Mouse (Mus musculus): ENCODE measurements around the gene Mroh7.
"Not testable (repeated sequence)": the region's sequence is repeated elsewhere in the genome, so short reads cannot be mapped to it uniquely, and the experiment has no call there.

The Mroh7 gene

DNA sequence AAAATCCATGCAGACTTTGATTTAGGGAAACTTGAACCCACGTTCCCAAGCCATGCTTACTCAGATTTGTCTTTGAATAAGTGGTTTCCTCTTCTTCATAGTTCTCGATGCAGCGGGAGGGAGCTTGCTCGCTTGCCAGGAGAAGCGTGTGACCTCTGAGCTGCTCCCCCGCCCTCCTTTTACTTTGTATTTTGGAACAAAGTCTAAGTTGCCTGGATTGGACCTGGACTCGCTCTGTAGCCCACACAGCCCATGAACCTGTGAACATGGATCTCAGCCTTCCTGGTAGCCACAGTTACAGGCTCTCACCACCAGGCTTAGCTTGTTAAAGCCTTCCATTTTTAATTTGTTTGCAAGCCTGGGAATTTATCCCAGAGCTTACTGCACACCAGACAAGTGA is at the start of gene Mroh7:
Gene Mroh7 (minus strand): TSS at position 112 of the 400 bp plus-strand sequence.
- no peak for DNase-seq (ENCODE audit: low read depth, low spot score)

DNA sequence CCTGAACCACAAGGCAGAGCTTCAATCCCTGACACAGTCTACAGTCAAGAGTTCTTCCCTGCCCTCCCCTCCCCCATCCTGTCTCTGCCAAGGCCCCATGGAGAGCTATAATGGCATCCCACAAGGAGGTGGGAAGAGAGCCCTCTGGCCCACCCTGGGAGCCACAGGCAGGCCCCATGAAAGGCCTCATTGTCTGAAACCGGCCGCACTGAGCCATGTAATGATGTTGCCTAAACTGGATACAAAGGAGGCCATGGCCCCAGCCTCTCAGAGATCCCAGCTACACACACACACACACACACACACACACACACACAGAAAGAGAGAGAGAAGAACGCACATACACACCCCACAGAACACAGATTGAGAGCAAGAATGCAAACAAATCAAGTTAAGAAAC is 49.3 kb upstream of the Mroh7 start:
- no peak for DNase-seq (ENCODE audit: low read depth, low spot score)

DNA sequence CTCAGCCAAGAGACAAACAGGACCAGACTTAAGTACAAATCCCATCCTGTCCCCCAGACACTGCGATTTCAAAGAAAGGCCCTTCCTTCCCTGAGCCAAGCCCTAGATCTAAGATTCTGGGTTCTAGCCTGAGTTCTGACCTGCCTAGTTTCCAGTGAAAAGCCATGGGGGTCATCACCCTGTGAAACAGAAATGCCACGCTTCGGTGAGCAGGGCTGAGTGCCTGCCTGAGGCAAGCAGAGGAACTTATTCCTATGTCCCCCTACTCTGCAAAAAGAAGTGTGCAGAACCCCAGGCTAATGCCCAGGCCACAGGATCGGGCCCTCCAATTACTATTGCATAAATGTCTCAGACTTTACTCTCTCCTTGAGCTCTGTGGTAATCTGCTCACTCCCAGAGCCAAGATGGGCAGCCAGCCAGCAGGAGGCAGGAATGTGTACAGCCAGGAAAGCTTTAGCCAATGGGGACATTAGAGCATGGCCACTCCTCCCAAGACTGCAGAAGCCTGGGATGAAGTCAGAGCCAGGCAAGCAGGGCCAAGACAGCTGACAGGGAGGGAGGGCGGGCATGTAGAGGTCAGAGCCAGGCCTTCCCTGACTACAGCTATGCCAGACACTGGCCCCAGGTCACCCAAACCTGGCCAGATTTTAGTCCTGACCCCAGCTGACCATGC is 47.5 kb upstream of the Mroh7 start:
- DNase-seq (ENCODE audit: low read depth, low spot score): no peak

DNA sequence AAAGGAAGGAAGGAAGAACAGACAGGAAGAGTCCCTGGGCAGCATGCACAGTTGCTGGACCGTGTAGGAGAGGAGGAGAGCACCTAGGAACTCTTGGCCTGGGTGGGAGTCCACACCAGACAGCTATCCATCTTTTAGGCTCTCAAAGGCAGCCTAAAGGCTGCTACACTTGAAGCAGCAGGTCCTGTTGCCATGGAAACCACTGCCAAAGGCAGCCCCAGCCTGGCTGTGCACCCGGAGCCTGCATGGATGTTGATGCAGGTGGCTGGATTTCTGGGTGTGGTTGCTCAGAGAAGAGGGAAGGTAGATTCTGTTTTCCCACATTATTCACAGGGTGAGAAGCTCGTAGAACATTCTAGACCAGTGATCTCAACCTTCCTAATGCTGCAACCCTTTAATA is 46.3 kb upstream of the Mroh7 start:
- peak; percentile 81 for DNase-seq (ENCODE audit: low read depth, low spot score)

DNA sequence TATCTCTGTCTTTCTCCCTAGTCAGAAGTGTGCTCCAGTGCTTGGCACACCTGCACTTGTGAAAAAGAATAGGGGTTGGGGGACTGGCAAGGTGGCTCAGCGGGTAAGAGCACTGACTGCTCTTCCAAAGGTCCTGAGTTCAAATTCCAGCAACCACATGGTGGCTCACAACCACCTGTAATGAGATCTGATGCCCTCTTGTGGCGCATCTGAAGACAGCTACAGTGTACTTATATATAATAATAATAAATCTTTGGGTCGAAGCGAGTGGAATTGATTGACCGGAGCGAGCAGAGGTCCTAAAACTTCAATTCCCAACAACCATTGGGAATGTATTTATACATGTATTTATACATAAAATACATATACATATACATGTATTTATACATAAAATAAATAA is 45.0 kb upstream of the Mroh7 start:
- DNase-seq (ENCODE audit: low read depth, low spot score): not testable (repeated sequence)

DNA sequence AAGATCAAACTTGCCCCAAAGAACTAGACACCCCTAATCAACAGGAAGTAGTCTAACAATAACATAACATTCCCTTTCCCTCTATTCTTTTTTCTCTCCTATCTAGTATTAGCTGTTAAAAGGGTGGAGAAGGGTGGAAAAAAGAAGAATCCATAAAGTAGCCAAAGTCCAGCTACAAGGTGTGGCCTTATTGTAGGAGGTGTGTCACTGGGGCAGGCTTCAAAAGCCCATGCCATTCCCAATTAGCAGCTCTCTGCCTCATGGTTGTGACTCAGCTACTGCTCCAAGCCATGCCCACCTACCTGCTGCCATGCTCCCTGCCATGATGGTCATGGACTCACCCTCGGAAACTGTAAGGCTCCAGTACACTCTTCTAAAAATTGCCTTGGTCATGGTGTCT is 41.8 kb upstream of the Mroh7 start:
- no peak for DNase-seq (ENCODE audit: low read depth, low spot score)

DNA sequence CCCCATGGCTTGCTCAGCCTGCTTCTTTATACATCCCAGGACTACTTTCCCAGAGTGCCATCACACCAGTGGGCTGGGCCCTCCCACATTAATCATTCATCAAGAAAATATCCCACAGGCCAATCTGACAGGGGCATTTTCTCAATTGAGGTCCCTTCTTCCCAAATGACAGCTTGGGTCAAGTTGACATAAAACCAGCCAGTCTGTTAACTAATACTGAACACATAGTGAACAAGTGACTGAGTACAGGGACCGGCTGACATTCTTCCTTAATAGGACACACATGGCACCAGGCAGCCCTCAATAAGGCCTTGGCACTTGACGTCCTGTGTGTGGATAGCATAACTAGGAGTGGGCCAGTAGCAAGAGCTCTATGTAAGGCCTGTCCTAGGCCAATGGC is 38.6 kb upstream of the Mroh7 start:
- no peak for DNase-seq (ENCODE audit: low read depth, low spot score)

DNA sequence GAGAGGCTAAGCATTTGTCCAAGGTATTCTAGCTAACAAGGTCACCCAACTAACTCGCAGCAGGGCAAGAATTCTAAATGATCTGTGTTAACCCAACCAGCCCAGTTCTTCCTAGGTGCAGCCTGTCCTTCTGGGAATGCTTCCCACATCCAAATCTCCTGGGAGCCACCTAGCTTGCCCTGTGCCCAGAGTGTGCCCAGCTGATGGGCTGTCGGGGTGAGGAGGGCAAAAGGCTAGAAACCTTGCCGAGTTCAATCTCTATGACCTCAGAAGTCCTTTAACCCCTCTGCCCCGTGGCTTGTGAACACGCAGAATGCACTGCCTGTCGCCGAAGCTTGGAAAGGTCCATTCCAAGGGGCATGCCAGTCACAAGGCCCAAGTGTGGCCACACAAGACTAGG is 33.4 kb upstream of the Mroh7 start:
- no peak for DNase-seq (ENCODE audit: low read depth, low spot score)

DNA sequence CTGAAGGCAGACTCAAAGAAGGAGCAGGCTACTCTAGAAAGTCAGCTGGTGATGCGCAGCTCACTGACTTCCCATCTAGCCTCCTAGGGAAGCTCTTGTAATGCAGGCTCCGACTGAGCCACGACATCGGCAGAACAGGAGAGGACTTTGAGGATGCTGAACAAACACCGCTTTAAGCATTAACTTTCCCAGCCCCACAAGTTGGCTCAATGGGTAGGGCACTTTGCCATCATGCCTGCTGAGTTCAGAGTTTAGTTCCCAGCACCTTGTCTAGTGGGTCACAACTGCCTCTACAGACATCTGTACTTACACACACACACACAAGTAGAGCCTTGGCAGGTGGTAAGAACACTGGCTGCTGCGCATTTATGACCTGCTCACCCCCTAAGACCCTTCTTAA is 21.0 kb upstream of the Mroh7 start:
- no peak for DNase-seq (ENCODE audit: low read depth, low spot score)

DNA sequence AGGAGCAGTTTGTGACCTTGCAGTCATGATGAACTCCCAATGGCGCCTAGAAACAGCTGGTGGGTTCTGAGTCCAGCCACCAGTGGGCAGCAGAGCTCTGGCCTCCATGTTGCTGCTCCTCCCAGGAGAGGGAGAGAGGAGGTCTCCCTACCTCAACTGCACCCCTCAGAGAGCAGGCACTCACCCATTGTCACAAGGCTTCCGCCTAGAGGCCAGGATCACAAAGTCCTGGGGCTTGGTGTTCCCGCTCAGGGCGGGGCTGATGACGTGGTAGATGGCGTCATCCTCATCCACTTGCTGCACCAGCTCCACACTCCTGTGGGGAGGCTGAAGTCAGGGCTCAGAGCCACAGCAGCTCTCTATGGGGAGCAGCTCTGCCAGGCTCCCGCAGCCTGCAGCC is 19.0 kb upstream of the Mroh7 start:
- peak; percentile 92 for DNase-seq (ENCODE audit: low read depth, low spot score)

DNA sequence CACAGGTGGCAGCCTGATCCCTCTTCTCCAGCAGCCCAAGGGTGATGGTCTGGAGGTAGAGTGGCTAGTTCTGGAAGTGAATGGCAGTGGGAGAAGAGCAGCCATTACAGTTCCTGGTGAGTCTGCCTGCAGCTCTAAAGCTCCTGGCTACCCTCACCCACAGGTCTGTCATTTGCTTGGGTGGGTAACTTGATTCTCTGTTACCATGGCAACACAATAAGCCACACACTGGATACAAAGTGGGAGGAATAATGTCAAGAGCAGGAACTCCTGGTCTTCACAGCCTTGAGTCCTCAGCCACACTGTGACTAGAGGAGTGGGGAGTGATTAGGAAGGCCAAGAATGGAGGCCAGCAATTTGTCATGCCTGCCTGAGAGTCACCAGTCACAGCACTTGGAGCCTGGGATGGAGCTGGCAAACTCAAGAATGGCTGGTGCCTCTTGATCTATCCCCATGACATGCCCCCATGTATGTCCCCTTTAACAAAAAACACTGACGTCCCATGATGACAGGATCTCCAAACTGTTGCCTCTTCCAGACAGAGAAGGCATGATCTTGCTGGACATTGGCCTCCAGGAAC is 16.4 kb upstream of the Mroh7 start:
- no peak for DNase-seq (ENCODE audit: low read depth, low spot score)

DNA sequence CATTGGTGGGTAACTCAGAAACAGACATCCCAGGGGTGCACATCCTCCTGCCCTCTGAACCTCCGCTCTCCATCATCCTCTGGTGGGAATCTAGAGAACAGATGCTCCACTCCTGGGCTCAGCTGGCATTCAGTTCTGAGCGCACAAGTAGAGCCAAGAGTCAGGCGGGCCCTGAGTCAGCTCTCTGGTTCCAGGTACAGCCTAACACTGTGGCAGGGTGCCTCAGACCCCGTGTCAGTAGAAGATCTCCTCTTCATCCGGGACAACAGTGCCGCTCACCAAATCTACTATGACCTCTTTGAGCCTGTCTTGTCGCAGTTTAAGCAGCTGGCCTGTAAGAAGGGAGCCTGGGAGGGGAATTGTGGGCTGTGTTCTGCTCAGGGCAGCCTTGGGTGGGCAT is 15.1 kb upstream of the Mroh7 start:
- no peak for DNase-seq (ENCODE audit: low read depth, low spot score)

DNA sequence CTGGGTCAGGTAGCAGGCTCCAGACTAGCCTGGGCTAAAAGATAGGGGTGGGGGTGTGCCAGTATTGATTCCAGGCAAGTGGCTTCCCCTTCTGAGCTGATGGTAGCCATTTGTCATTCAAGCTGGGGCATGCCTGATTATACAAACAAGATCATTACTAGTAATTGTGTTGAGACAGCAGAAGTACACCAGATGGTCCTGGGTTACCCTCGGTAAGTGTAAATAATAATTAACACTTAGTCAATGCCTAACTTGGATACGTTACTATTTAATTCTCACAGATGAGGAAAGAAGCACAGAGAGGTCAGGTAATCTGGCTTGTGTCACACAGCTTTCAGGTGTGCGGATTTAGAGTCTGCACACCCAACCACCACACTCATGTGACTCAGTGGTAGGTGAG is 7.2 kb upstream of the Mroh7 start:
- no peak for DNase-seq (ENCODE audit: low read depth, low spot score)

DNA sequence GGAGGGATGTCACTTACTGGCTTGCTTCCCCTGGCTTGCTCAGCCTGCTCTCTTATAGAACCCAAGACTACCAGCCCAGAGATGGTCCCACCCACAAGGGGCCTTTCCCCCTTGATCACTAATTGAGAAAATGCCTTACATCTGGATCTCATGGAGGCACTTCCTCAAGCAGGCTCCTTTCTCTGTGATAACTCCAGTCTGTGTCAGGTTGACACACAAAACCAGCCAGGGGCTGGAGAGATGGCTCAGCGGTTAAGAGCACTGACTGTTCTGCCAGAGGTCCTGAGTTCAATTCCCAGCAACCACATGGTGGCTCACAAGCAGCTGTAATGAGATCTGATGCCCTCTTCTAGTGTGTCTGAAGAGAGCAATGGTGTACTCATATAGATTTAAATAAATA is 6.2 kb upstream of the Mroh7 start:
- DNase-seq (ENCODE audit: low read depth, low spot score): not testable (repeated sequence)

DNA sequence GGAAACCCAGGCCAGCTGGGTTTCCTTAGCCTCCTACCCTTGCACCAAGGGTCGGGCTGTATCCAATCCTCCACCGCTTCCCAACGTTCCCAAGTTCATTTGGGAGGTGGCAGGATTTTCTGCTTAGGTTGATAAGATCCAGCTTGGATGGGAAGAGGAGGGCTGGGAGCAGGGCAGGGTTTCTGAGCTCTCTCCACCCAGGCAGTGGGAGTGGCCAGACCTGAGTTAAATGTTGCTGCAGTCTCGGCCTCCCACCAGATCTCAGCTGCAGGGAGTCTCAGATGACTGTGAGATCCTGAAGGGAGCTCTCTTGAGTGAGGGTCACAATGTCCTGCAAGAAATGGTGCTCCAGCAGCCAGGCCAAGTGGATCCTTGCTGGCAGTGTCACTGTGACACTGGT is 2.9 kb upstream of the Mroh7 start, which contains the start of gene Fam151a:
Gene Fam151a (plus strand): TSS at position 254 of the 400 bp plus-strand sequence.
- DNase-seq (ENCODE audit: low read depth, low spot score): no peak

DNA sequence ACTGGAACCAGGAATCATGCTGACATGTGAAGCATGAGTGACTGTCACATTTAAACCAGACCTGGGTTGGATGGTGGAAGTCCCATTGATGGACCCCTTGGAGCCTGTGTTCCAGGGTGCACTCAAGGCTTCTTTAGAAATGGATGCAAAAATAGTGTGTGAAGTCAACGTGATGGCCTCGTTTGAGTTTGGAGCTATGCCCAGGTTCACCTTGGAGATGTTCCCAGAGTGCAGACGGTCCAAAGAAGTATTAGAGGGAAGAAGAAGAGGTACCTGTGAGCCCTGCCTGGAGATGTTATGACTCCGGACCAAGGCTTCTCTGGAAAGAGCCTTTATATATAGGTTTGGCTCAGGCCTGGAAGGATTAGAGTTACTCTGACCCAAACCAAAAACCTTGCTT is 10.1 kb downstream of the Mroh7 start:
- DNase-seq (ENCODE audit: low read depth, low spot score): no peak

DNA sequence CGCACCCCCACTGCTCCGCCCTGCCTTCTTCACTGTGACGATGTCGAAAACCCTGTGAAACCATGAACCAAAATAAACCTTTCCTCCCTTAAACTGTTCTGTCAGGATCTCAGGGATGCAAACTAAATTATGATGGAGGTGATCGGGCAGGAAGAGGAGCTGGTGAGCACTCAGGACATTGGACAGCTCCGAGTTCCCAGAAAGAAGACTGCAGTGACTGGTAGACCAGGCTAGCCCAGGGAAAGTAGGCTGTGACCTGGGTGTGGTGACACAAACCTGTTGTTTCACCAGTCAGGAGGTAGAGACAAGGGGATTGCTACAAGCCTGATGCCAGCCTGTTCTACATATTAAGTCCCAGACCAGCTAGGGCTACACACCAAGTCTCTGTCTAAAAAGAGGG is 17.1 kb downstream of the Mroh7 start:
- DNase-seq (ENCODE audit: low read depth, low spot score): peak; percentile 62

DNA sequence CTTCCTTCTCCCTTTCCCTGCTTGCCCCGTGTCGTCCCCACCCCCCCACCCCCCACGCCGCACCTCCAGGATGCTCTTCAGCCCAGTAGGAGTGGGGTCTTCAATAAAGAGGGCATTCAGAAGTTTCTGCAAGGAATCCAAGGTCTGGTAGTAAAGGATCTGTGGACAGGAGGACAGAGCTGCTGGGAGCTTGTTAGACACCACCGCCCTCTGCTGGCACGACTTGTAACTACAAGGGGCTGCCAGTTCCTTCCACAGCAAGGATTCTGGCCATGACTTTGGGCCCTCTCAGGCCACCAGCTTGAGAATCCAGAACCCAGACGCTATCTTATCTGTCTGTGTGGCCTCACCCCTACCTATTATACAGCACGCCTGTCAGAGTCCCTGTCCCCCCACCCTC is 22.3 kb downstream of the Mroh7 start:
- peak; percentile 84 for DNase-seq (ENCODE audit: low read depth, low spot score)

DNA sequence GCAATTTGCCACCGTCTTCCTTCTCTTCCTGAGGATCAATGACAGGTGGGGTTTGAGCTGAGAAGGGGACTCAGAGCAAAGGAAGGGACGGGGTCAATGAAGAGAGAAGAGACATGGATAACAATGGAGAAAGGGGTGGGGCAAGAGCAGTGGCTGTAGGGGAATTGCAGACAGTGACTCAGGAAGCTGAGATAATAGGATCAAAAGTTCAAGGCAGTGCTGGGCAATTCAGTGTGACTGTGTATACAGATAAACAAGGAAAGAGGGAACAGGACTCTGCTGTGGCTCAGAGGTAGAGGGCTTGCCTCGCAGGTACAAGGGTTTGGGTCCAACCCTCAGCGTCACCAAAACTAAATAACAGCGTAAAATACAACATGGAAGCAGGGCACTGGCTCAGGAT is 22.8 kb downstream of the Mroh7 start:
- peak; percentile 84 for DNase-seq (ENCODE audit: low read depth, low spot score)

DNA sequence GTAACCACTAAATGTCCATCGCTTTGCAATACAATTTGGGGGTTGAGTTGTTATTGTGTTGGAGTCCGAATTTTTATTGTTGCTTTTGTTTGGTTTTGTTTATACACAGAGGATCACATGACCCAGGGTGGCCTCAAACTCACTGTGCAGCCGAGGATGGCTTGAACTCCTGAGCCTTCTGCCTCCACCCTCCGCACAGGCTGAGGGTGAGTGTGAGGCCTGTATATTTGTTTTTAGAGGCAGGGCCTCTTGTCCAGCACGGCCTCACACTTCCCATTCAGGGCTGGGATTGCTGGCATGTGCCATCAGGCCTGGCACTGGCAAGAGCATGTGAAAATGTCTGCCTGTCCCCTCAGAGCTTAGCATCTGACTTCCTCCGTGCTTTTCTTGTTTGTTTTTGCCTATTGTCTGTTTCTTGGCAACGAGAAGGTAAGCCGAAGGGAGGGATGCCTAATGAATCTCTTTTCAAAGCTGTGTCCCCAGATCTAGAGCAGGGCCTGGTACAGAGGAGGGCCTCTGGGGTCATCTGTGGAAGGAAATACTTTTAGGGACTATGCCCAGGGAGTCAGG is 25.5 kb downstream of the Mroh7 start:
- peak; percentile 50 for DNase-seq (ENCODE audit: low read depth, low spot score)

DNA sequence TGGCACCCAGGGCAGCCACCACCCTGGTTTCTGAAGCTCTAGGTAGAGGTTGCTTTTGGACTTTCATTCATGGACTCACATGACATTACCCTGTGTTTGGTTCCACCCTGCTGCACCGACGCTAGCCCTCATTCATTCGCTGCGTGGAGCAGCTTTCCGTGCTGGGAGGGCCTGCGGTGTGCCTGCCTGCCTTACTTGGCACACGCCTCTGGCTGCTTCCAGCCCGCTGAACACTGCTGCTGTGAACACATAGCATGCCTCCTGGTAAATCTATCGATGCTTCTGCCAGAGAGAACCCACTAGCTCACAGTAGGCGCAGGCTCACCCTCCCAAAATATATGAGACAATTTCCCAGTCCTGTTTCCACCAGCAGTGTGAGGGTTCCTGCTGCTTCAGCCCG is 26.3 kb downstream of the Mroh7 start:
- DNase-seq (ENCODE audit: low read depth, low spot score): peak; percentile 30

DNA sequence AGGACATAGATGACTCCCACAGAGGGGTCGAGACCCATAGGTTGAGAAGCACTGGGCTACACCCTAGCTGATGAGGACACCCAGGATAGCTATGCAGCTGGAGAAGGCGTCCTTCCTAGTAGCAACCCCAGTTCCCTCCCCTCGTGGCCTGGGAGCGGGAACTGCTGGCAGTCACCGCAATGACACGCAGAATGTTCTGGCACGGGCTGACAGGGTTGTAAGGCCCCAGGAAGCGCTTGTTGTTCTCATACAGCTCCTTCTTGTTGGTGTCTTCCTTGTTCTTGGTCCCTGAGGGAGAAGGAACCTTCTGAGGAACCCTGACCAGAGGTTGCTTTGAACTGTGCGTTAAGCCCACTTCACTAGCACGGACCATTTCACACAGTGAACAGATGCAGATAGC is 26.8 kb downstream of the Mroh7 start:
- no peak for DNase-seq (ENCODE audit: low read depth, low spot score)

DNA sequence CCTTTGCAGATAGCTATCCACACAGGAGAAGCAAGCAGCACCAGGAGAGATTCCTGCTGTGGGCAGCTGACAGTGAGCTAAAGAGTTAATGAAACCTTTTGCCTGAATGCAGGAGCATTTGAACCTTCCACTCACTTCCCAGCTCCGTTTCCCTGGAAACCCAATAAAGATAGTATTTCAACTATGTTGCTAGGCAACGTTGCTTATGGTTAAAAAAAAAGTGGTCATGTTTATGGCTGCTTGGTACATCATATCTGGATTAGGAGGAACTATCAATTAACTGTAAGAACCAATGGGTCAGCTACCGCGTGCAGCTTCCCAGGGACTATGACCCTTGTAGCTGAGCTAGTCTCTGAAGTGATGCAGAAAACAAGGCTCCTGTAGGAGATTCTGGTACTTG is 29.9 kb downstream of the Mroh7 start:
- no peak for DNase-seq (ENCODE audit: low read depth, low spot score)

Measured in R1 (cell line).